Mouse (Mus musculus) cortical plate, adult 2 months (tissue): Measurements from ENCODE around the gene Syne3.

Experiments
- CTCF ChIP-seq: fragments of 200-500 bp; IDR thresholded peaks from 2 replicates; pipeline ENCODE4 v1.5.1; 2011; ENCODE audit warnings: mild to moderate bottlenecking, control low read depth, low read length; ENCODE audit not compliant: insufficient read depth; ENCODE audit errors: extremely low read depth
- POLR2A ChIP-seq: fragments of 200-500 bp; IDR thresholded peaks from 2 replicates; pipeline ENCODE4 v1.6.1; 2011; ENCODE audit warnings: mild to moderate bottlenecking, low read length, control low read depth; ENCODE audit not compliant: insufficient read depth; ENCODE audit errors: extremely low read depth

DNA sequence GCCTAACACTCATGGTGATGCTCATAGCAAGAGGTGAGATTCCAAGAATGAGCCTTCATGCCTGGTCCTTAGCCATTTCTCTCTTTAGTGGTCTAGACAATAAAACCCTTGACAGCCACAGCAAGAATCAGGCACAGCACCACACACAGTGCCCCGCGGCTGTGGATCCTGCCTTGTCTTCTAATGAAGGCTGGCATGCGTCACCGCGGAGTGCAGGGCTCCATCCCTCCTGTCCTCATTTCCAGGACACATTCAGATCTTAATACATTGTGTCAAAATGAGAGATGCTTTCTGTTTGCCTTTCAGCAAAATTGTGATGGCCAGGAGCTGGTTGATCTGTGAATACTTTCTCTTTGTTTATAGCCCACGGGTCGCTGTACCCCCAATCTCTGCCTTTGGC lies 88.5 kb downstream of the Syne3 start:
- TF ChIP-seq CTCF, result no peak
- no peak for TF ChIP-seq POLR2A
